Mouse (Mus musculus): ENCODE data around the gene Rgs17. TPM values are rescaled to one million over a fixed set of nuclear protein-coding genes. Genes with fewer than 3 reads are reported as not detected.

The Rgs17 gene
- polyA plus RNA-seq, 1 experiment: not detected

DNA sequence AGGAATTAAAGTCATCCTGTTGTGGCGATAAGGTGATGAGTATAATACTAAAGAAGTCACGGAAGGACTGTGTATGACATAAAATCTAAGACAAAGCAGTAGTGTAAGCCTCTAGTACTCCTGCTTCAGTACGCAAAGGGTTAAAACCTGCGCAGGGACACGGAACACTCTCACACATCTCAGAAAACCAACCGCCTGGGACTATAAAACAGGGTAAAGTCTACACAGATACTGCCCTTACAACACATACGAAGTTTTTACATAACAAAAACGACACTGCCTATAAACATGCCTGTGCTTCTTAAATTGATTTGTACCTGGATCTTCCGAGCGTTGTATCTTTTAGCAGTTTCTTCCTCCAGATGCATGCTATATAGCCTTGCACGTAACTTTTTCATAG is 108.5 kb downstream of the Rgs17 start:
- H3K27ac ChIP-seq (ENCODE audit: insufficient read depth, low read depth, low read length): no peak overlapping the region
- WGBS: 91% methylated on average over 11 of the region's 11 CpGs

GRCm38 (mm10) chr10:5807683-5808082 is 114.5 kb downstream of the Rgs17 start:
- Histone ChIP-seq H3K4me1 (ENCODE audit: control insufficient read depth, insufficient read depth, low read length) (peaks cover 11% of the 10 kb centered on the region), H3K27ac (ENCODE audit: insufficient read depth, low read depth, low read length) (no peak overlapping the region), H3K4me3 (ENCODE audit: insufficient read depth, low read depth, low read length) (no peak overlapping the region)
- TF ChIP-seq CTCF (IDR thresholded peaks at IDR 0.05; ENCODE audit: insufficient read depth, low read depth, low read length): no peak
- no peak for TF ChIP-seq POLR2A (IDR thresholded peaks at IDR 0.05; ENCODE audit: insufficient read depth, low read depth, low read length)
- 82% methylated on average over 2 of the region's 2 CpGs for WGBS

More for the DNA sequence above, 108.5 kb downstream of the Rgs17 start:
- H3K4me3 ChIP-seq (ENCODE audit: insufficient read depth, low read depth, low read length): no peak overlapping the region
- no peaks in the 10 kb centered on the region for H3K4me1 ChIP-seq (ENCODE audit: control insufficient read depth, insufficient read depth, low read length)
- no peak for TF ChIP-seq POLR2A (IDR thresholded peaks at IDR 0.05; ENCODE audit: insufficient read depth, low read depth, low read length)
- TF ChIP-seq CTCF (IDR thresholded peaks at IDR 0.05; ENCODE audit: insufficient read depth, low read depth, low read length): no peak

GRCm38 (mm10) chr10:5806996-5807395 is 115.2 kb downstream of the Rgs17 start:
- 68% methylated on average over 4 of the region's 4 CpGs for WGBS
- TF ChIP-seq CTCF (IDR thresholded peaks at IDR 0.05; ENCODE audit: insufficient read depth, low read depth, low read length) (no peak), POLR2A (IDR thresholded peaks at IDR 0.05; ENCODE audit: insufficient read depth, low read depth, low read length) (no peak)
- Histone ChIP-seq H3K4me3 (ENCODE audit: insufficient read depth, low read depth, low read length) (no peak overlapping the region), H3K27ac (ENCODE audit: insufficient read depth, low read depth, low read length) (no peak overlapping the region), H3K4me1 (ENCODE audit: control insufficient read depth, insufficient read depth, low read length) (peaks cover 11% of the 10 kb centered on the region)

DNA sequence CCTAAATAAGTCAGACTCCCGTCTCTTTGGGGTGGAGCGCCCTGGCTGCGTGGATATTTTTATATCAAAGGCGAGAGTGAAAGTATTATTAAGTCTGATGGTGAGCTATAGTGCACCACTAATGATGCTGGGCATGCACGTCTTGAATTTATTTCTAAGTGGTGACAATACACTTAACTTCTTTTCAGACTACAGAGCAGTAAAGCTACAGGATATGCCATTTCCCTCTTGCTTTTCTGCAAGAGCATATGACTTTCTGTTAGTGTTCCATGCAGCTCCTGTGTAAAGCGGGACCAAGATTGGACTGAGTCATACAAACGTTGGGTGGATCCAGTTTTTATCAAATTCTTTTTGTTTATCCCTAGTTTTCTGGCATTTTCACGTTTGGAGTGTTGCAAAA is 115.8 kb downstream of the Rgs17 start:
- WGBS: 6% methylated on average over 8 of the region's 8 CpGs
- peaks cover 11% of the 10 kb centered on the region for H3K4me1 ChIP-seq (ENCODE audit: control insufficient read depth, insufficient read depth, low read length)
- peak overlapping the region; percentile 99 for H3K4me3 ChIP-seq (ENCODE audit: insufficient read depth, low read depth, low read length)
- no peak for TF ChIP-seq POLR2A (IDR thresholded peaks at IDR 0.05; ENCODE audit: insufficient read depth, low read depth, low read length)
- no peak for TF ChIP-seq CTCF (IDR thresholded peaks at IDR 0.05; ENCODE audit: insufficient read depth, low read depth, low read length)
- H3K27ac ChIP-seq (ENCODE audit: insufficient read depth, low read depth, low read length): peak overlapping the region; percentile 31

DNA sequence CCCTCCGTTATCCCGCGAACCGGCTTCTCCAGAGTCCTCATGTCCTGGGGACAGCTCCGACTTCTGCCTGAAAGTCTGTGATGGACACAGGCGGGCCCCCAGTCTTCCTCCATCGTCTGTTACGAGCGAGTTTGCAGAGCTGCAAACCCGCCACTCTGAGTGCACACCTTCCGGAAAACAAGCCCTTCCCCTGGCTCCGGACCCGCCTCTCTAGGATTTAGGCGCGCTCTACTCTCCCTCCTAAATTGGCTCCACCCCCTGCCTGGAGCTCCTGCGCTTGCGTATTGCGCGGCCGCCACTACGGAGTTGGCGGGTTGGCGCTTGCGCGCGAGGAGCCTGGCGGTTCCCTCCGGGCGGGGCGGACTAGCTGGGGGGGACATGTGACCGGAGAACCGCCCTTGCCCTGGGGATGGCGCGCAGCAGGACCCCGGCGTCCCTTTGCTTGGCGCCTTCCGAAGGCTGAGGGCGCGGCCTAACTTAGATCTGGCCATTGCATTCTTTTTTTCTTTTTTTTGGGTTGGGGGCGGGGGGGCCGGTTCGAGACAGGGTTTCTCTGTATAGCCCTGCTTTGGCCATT is 116.4 kb downstream of the Rgs17 start:
- H3K27ac ChIP-seq (ENCODE audit: insufficient read depth, low read depth, low read length): peak overlapping the region; percentile 88
- peaks cover 11% of the 10 kb centered on the region for H3K4me1 ChIP-seq (ENCODE audit: control insufficient read depth, insufficient read depth, low read length)
- WGBS: under 1% methylated on average over 43 of the region's 43 CpGs
- peak overlapping the region; percentile 99 for H3K4me3 ChIP-seq (ENCODE audit: insufficient read depth, low read depth, low read length)
- TF ChIP-seq CTCF (IDR thresholded peaks at IDR 0.05; ENCODE audit: insufficient read depth, low read depth, low read length) (no peak), POLR2A (IDR thresholded peaks at IDR 0.05; ENCODE audit: insufficient read depth, low read depth, low read length) (peak; percentile 70; the same call in 1 of the 2 replicates)

DNA sequence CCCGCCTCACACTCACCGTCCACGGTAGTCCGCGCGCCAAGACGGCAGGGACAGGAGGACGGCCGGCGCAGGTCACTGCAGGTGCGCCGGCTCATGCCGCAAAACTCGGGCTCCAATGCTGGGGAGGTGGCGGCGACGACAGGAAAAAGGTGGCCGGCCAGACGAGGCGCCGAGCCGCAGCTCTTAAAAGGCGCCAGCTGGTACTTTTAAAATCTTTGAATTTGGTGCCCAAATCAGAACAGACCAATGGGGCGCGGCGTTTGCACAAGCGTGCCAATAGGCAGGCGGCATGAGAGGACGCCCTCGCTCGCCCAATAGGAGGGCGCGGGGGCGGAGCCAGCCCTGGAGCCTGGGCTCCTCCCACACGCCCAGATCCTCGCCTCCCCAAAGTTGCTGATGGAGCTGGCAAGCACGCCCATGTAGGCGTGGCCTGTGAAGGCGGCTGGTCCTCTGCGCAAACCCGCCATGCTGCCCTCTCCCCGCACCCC is 116.9 kb downstream of the Rgs17 start, which contains the start of gene Fbxo5:
TSS of gene Fbxo5 (minus strand) at position 358 of the 488 bp plus-strand sequence.
- TF ChIP-seq CTCF (IDR thresholded peaks at IDR 0.05; ENCODE audit: insufficient read depth, low read depth, low read length) (no peak), POLR2A (IDR thresholded peaks at IDR 0.05; ENCODE audit: insufficient read depth, low read depth, low read length) (no peak)
- under 1% methylated on average over 42 of the region's 42 CpGs for WGBS
- Histone ChIP-seq H3K4me3 (ENCODE audit: insufficient read depth, low read depth, low read length) (peak within 1 kb of the TSS; percentile 99), H3K4me1 (ENCODE audit: control insufficient read depth, insufficient read depth, low read length) (peaks cover 11% of the 10 kb centered on the region), H3K27ac (ENCODE audit: insufficient read depth, low read depth, low read length) (peak within 1 kb of the TSS; percentile 88)

DNA sequence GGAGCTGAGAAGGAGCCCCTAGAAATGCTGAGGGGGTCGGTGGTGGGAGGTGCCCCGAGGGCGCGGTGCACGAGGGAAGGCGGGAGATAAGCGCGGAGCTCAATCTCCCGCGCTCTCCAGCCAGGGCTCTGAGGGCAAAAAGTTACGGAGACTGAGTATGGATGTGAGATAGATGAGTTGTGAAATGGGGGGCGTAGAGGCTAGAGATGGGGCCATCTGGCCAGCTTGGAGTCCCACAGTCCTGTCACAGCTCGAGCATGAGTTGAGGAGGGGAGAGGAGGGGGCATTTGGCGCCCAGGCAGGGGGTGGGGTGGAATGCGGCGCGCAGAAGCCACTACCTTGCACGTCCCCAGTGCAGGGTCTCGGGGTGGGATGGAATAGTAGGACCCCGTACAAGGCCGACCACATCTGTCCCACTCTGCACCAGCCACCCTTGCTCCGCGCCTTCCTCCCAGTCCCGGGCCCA is 117.5 kb downstream of the Rgs17 start:
- H3K4me1 ChIP-seq (ENCODE audit: control insufficient read depth, insufficient read depth, low read length): peaks cover 11% of the 10 kb centered on the region
- H3K4me3 ChIP-seq (ENCODE audit: insufficient read depth, low read depth, low read length): peak overlapping the region; percentile 99
- under 1% methylated on average over 24 of the region's 24 CpGs for WGBS
- no peak overlapping the region for H3K27ac ChIP-seq (ENCODE audit: insufficient read depth, low read depth, low read length)
- no peak for TF ChIP-seq POLR2A (IDR thresholded peaks at IDR 0.05; ENCODE audit: insufficient read depth, low read depth, low read length)
- no peak for TF ChIP-seq CTCF (IDR thresholded peaks at IDR 0.05; ENCODE audit: insufficient read depth, low read depth, low read length)

DNA sequence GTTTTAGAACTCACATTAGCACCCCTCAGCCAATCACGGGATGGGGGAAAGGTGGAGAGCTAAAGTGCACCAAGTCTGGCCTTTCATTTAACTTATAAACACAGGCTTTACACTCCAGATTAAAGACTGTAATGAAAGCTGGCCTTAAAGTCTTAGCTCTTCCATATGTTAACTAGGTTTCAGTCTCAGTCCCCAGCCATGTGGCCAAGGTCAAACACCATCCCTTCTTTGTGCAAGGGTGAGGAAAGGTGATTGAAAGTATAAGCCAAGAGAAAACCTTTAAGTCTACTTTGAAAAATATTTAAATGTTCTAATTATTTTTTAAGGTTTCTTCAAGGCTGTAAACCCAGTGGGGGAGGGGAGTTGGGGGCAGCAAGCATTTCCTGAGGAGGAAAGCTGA is 118.5 kb downstream of the Rgs17 start:
- WGBS: 42% methylated on average over 1 of the region's 1 CpGs
- H3K4me1 ChIP-seq (ENCODE audit: control insufficient read depth, insufficient read depth, low read length): peaks cover 11% of the 10 kb centered on the region
- no peak overlapping the region for H3K4me3 ChIP-seq (ENCODE audit: insufficient read depth, low read depth, low read length)
- TF ChIP-seq POLR2A (IDR thresholded peaks at IDR 0.05; ENCODE audit: insufficient read depth, low read depth, low read length) (no peak), CTCF (IDR thresholded peaks at IDR 0.05; ENCODE audit: insufficient read depth, low read depth, low read length) (no peak)
- H3K27ac ChIP-seq (ENCODE audit: insufficient read depth, low read depth, low read length): no peak overlapping the region

GRCm38 (mm10) chr10:5802866-5803265 is 119.3 kb downstream of the Rgs17 start:
- Histone ChIP-seq H3K27ac (ENCODE audit: insufficient read depth, low read depth, low read length) (no peak overlapping the region), H3K4me1 (ENCODE audit: control insufficient read depth, insufficient read depth, low read length) (peaks cover 11% of the 10 kb centered on the region), H3K4me3 (ENCODE audit: insufficient read depth, low read depth, low read length) (no peak overlapping the region)
- no peak for TF ChIP-seq CTCF (IDR thresholded peaks at IDR 0.05; ENCODE audit: insufficient read depth, low read depth, low read length)
- 45% methylated on average over 6 of the region's 6 CpGs for WGBS
